ENCODE assay signal across 13 mouse cellular contexts in genomic region chr1:194774754-194775153, GRCm38 (mm10).
DNase-seq lines count a peak whose midpoint lies in the region; ATAC-seq lines count a peak whose summit lies in the region.
"Had no signal": no experiment of that assay in that cellular context is flagged by ENCODE, and none has a peak within 500 bp of the region (broad histone marks: within the 10 kb centered on the region; RNA-seq: fewer than 3 reads in every experiment).

No protein-coding gene starts in this region.

- H3K4me2 ChIP-seq in liver, embryonic 13.5 days: peak overlapping the region; percentile 31

- H3K9ac ChIP-seq in liver, embryonic 13.5 days: no peak overlapping the region
- H3K9ac ChIP-seq: forebrain, postnatal 0 days had no signal

- H3K4me3 ChIP-seq in liver, embryonic 13.5 days (replicated peaks): no peak overlapping the region

- 24% methylated on average over 1 of the region's 1 CpGs for WGBS in liver, embryonic 13.5 days (ENCODE audit: insufficient replicate concordance)

- peaks cover 41% of the 10 kb centered on the region for H3K4me1 ChIP-seq in liver, embryonic 13.5 days (replicated peaks)

- no peaks in the 10 kb centered on the region for H3K36me3 ChIP-seq in liver, embryonic 13.5 days

- no peaks in the 10 kb centered on the region for H3K9me3 ChIP-seq in liver, embryonic 13.5 days (replicated peaks)

- ATAC-seq in erythroblast, adult 5-6 weeks (replicated peaks; ENCODE audit: low FRiP score, poor library complexity, severe bottlenecking): peak; percentile 71
- peak; percentile 96 for ATAC-seq in liver, embryonic 13.5 days (ENCODE audit: low read depth)

- no peaks in the 10 kb centered on the region for H3K27me3 ChIP-seq in liver, embryonic 13.5 days

- peak overlapping the region; percentile 68 for H3K27ac ChIP-seq in liver, embryonic 13.5 days
- H3K27ac ChIP-seq: kidney, postnatal 0 days had no signal

- DNase-seq in spleen, postnatal 36 days (ENCODE audit: low spot score in 2 of 2): peak; percentile 5 to 31
- no peak for DNase-seq in spleen, postnatal 14 days (ENCODE audit: low spot score in 2 of 2)
- DNase-seq in liver, embryonic 13.5 days: peak; percentile 64
- no peak for DNase-seq in layer of hippocampus, postnatal 14 days (ENCODE audit: low spot score in 2 of 2)
- DNase-seq in gastrocnemius, postnatal 25 days: no peak
- no peak for DNase-seq in thymus, adult 18-20 months
- DNase-seq: cerebellum, adult 11 months; forebrain, postnatal 0 days; lung, postnatal 10 days; right cerebral cortex, postnatal 14 days; thymus, adult 2 months had no signal

Comparison
In these comparisons a context has a peak if more than half of its experiments do, and no peak if none do; other contexts are left out.
1. DNase-seq: peak in spleen, postnatal 36 days (2 of 2) and liver, embryonic 13.5 days (single experiment); none in spleen, postnatal 14 days (0 of 2), layer of hippocampus, postnatal 14 days (0 of 2), gastrocnemius, postnatal 25 days (single experiment) and thymus, adult 18-20 months (0 of 2).